Mouse (Mus musculus): ENCODE results near the gene Srgap2.

Srgap2 gene

DNA sequence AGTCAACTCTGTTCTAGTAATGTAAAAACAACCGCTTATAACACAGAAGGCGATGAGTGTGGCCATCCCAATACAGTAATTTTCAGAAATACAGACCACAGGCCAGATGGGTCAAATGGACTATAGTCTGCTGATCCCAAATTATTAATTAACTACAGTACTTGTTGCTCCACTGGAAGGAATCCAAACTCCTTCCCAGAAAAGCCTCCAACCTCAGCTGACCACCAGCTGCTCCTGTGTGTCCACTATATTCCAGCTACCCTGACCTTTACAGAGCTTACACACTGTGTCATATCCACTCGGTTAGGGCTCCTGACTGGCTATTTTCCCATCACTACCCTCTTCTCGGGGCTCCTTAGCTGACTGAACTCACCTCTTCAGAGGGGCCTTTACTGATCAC is 61.3 kb downstream of the Srgap2 start:
- peak; percentile 38 for DNase-seq

- DNase-seq, result no peak
These were observed 63.1 kb downstream of the Srgap2 start for GRCm38 (mm10) chr1:131463953-131464627.

GRCm38 (mm10) chr1:131462541-131463067 is 64.5 kb downstream of the Srgap2 start:
- no peak for DNase-seq

DNA sequence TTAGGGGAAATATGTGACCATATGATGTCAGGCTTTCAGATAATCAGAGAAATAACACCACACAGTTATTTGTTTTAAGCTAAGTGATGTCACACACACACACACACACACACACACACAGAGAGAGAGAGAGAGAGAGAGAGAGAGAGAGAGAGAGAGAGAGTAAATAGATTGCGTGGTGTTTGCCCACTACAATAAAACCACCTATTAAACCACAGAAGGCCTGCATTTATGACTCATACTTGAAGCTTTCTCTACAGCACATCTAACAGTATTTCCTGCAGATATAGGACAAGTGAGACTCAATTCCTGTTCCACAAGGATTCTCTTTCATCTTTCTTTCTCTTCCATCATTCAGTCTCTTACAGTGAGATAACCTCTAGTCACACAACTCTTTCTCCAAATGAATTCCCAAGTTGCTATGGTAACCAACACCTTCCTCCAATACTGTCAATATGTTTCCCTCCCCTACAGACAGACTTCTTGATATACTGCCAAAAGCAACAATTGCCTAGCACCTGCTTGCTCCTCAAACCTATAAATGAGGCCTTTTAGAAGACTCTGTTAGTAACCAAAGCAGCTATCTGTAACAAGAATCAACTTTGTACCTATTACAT is 66.1 kb downstream of the Srgap2 start:
- DNase-seq, result peak; percentile 75

GRCm38 (mm10) chr1:131455355-131455890 is 71.7 kb downstream of the Srgap2 start:
- DNase-seq, result no peak

GRCm38 (mm10) chr1:131454386-131454785 is 72.8 kb downstream of the Srgap2 start:
- no peak for DNase-seq

DNA sequence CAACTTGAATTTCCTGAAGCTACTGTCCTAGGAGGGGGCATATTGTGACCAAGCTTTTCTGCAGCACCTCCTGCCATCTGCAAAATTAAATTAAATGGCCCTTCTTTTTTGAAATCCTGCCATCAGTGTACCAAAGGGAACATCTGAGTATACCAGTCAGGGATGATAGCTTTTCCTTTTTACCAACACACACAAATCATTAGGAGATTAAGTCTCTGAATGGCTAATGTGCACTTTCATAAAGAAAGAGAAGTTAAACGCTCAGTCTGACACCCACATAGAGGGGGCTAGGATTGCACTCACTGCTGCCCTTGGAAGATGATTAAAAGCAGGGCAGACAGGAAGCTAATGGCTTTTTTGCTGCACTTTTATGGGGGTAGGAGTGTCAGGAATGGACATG is 73.8 kb downstream of the Srgap2 start:
- peak; percentile 69 for DNase-seq

DNA sequence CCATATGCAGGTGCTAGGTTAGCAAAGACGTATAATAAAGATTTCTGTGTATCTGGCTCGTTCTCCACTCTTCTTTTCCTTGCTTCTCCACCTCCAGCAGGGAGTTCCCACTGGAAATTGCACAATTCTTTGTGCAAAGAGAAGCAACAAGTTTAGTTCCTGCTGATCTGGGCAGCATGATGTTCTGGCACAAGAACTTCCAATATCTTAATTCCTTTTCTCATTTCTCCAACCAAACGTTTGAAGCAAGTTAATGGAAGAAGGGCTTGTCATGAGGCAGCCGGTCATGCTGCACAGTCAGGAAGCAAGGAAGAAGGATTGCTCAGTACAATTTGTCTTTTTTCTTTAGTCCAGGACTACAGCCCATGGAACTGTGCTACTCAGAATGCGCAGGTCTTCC is 78.8 kb downstream of the Srgap2 start:
- no peak for DNase-seq

- no peak for DNase-seq
These were observed 79.8 kb downstream of the Srgap2 start for GRCm38 (mm10) chr1:131447333-131447732.

- DNase-seq, result no peak
These were observed 80.6 kb downstream of the Srgap2 start for GRCm38 (mm10) chr1:131446577-131446976.

- no peak for DNase-seq
These were observed 88.6 kb downstream of the Srgap2 start for GRCm38 (mm10) chr1:131438556-131438955.

- DNase-seq, result peak; percentile 39
These were observed 89.2 kb downstream of the Srgap2 start for GRCm38 (mm10) chr1:131437975-131438374.

DNA sequence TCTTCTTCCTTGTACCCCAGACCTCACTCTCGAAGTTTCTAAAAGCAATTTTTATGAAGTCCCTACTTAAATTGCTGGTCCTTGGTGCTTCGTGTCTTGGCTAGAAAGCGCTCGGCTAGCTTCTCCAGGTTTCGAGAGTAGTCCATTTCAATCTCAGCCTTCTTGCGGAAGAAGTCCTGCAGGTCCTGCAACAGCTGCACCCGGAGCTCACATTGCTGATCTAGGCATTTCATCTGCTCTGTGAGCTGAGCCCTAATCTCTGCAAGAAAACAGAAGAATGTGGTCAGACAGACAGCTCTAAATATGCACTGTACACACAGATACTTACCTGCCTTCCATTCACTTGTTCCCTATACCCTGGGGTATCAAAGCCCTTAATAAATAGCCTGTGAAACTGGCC is 90.5 kb downstream of the Srgap2 start:
- DNase-seq, result no peak

DNA sequence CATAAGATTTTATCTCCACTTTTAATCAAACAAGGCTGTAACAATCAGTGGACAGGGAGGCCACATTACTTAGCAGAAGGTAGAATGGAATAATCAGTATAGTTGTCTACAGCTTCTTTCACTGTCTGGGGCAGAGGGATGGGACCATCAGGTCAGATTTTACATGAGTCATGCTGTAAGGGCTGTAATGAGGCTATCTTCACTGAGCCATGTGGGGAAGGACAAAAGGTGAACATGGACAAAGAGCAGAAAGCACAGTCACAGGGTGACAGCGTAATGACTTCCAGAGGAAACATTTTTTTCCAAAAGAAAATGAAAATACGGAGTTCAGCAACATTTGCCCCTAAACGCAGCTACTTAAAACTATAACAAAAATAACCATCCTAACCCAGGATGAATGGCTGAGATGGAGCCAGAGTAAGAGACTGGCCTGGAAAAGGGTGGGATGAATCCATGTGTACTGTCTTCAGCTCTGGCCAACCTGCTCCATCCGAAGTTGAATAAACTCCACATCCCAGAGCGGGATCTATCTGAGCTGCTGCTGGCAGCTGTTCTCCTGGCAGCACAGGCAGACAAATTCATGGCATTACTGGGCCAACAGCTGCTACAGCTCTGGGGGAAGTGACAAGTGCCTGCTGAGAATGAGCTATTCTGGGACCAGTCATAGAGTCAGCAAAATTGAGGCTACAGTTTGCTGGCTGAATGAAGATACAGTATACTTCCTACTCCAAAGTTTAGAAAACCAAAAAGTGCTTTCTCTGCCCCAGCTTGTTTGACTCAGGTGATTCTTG is 95.5 kb downstream of the Srgap2 start:
- DNase-seq, result peak; percentile 43

GRCm38 (mm10) chr1:131427140-131427821 is 99.9 kb downstream of the Srgap2 start:
- DNase-seq, result peak; percentile 46

- no peak for DNase-seq
These were observed 104.1 kb downstream of the Srgap2 start for GRCm38 (mm10) chr1:131423061-131423460.

DNA sequence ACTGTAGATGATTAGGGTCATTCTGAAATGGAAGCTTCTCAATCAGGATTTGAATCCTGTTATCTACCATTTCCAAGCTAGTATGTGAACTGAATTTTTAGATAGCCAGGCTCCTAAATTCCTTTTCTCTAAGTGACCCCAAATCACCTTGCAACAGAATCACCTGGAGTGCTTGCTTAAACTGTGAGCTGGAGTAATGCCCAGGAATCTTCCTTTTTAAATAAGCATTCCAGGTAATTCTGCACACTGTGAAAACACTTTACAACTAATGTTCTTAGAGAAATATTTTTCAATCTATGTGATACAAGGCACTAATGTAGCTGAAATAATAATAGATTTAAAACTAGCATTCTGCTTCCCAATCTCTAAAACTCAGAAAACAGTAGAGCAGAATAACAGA is 106.0 kb downstream of the Srgap2 start:
- no peak for DNase-seq

- DNase-seq, result no peak
These were observed 106.5 kb downstream of the Srgap2 start for GRCm38 (mm10) chr1:131420660-131421059.

GRCm38 (mm10) chr1:131419307-131419706 is 107.8 kb downstream of the Srgap2 start:
- peak; percentile 78 for DNase-seq

- peak; percentile 49 for DNase-seq
These were observed 109.1 kb downstream of the Srgap2 start for GRCm38 (mm10) chr1:131417821-131418660.

GRCm38 (mm10) chr1:131417059-131417750 is 109.9 kb downstream of the Srgap2 start:
- no peak for DNase-seq
